Mouse (Mus musculus) embryonic facial prominence, embryonic 13.5 days (tissue): ENCODE measurements around the gene Tas2r143. TPM values are rescaled to one million over a fixed set of nuclear protein-coding genes. Genes with fewer than 3 reads are reported as not detected.

ENCODE experiments used
- ATAC-seq: fragments of 200-750 bp; cut with Nextera tagmentation; 2 replicates; pipeline ENCODE4 v1.8.0; 2017; ENCODE audit warnings: low read depth; ENCODE audit not compliant: insufficient number of reproducible peaks, insufficient read depth, low FRiP score, low TSS enrichment
- H3K27ac ChIP-seq: fragments of 300-500 bp; sonication (generic); 2 replicates; pipeline ENCODE4 v1.5.1; 2015; ENCODE audit warnings: moderate library complexity, mild to moderate bottlenecking, inconsistent platforms
- H3K27me3 ChIP-seq: fragments of 300-500 bp; sonication (generic); 2 replicates; pipeline ENCODE4 v1.6.1; 2015; ENCODE audit warnings: mild to moderate bottlenecking, inconsistent platforms
- H3K36me3 ChIP-seq: fragments of 300-500 bp; sonication (generic); 2 replicates; pipeline ENCODE4 v1.6.1; 2015; ENCODE audit warnings: mild to moderate bottlenecking, inconsistent platforms
- H3K4me1 ChIP-seq: fragments of 300-500 bp; sonication (generic); 2 replicates; pipeline ENCODE4 v1.6.1; 2015; ENCODE audit warnings: inconsistent platforms
- H3K4me2 ChIP-seq: fragments of 300-500 bp; sonication (generic); 2 replicates; pipeline ENCODE4 v1.6.1; 2015; ENCODE audit warnings: moderate library complexity, mild to moderate bottlenecking, inconsistent platforms
- H3K4me3 ChIP-seq: fragments of 300-500 bp; sonication (generic); 2 replicates; pipeline ENCODE4 v1.5.1; 2015; ENCODE audit warnings: mild to moderate bottlenecking, inconsistent platforms
- H3K9ac ChIP-seq: fragments of 300-500 bp; sonication (generic); 2 replicates; pipeline ENCODE4 v1.6.1; 2015; ENCODE audit warnings: mild to moderate bottlenecking, inconsistent platforms
- H3K9me3 ChIP-seq: fragments of 300-500 bp; sonication (generic); 2 replicates; pipeline ENCODE4 v1.6.1; 2016; ENCODE audit warnings: inconsistent platforms
- WGBS: fragments of 180-500 bp; shearing (Covaris S2); methylation state at CpG from one replicate; pipeline ENCODE4 v1.1.7; 2015; ENCODE audit warnings: mixed read lengths; 5-methylcytosine and 5-hydroxymethylcytosine counted together
- polyA plus RNA-seq: library from polyadenylated mRNA; unstranded; fragments of >200 nt; fragmentation: Nextera tagmentation; extraction: Ambion mirVana; gene quantifications from 2 replicates; pipeline ENCODE4 v1.2.1, GENCODE M21; 2015

Tas2r143 gene
- polyA plus RNA-seq, 1 experiment from 2014 or later = not detected

- no peak overlapping the region for H3K27ac ChIP-seq
- no peak for ATAC-seq
- WGBS = 93% methylated on average over 12 of the region's 12 CpGs
- H3K9me3 ChIP-seq = no peaks in the 10 kb centered on the region
- H3K36me3 ChIP-seq = peaks cover 78% of the 10 kb centered on the region
- no peaks in the 10 kb centered on the region for H3K27me3 ChIP-seq
- no peak overlapping the region for H3K4me2 ChIP-seq
- H3K9ac ChIP-seq = no peak overlapping the region
- H3K4me1 ChIP-seq = peaks cover 8% of the 10 kb centered on the region; the same call in 1 of the 2 replicates
- H3K4me3 ChIP-seq = no peak overlapping the region
Observed at GRCm38 (mm10) chr6:42358901-42359300, 41.1 kb upstream of the Tas2r143 start.

- Histone ChIP-seq H3K9ac (no peak overlapping the region), H3K4me3 (no peak overlapping the region), H3K27ac (no peak overlapping the region), H3K27me3 (no peaks in the 10 kb centered on the region), H3K9me3 (no peaks in the 10 kb centered on the region), H3K4me2 (no peak overlapping the region), H3K4me1 (peaks cover 1% of the 10 kb centered on the region; the same call in 1 of the 2 replicates), H3K36me3 (peaks cover 73% of the 10 kb centered on the region)
- no peak for ATAC-seq
- WGBS = 80% methylated on average over 9 of the region's 9 CpGs
Observed at GRCm38 (mm10) chr6:42359364-42360147, 40.5 kb upstream of the Tas2r143 start.

- 77% methylated on average over 6 of the region's 6 CpGs for WGBS
- Histone ChIP-seq H3K9ac (no peak overlapping the region), H3K4me1 (no peaks in the 10 kb centered on the region)
Observed at GRCm38 (mm10) chr6:42360231-42360840, 39.7 kb upstream of the Tas2r143 start.

GRCm38 (mm10) chr6:42361041-42361895 lies 38.8 kb upstream of the Tas2r143 start:
- ATAC-seq = no peak
- 92% methylated on average over 13 of the region's 13 CpGs for WGBS
- no peaks in the 10 kb centered on the region for H3K4me1 ChIP-seq
- no peaks in the 10 kb centered on the region for H3K9me3 ChIP-seq
- no peak overlapping the region for H3K4me2 ChIP-seq
- H3K36me3 ChIP-seq = peaks cover 56% of the 10 kb centered on the region
- H3K27me3 ChIP-seq = no peaks in the 10 kb centered on the region
- H3K9ac ChIP-seq = no peak overlapping the region
- H3K27ac ChIP-seq = no peak overlapping the region
- no peak overlapping the region for H3K4me3 ChIP-seq

More at GRCm38 (mm10) chr6:42360231-42360840, 39.7 kb upstream of the Tas2r143 start:
- ATAC-seq = no peak
- Histone ChIP-seq H3K36me3 (peaks cover 65% of the 10 kb centered on the region), H3K27ac (no peak overlapping the region), H3K9me3 (no peaks in the 10 kb centered on the region), H3K4me3 (no peak overlapping the region), H3K27me3 (no peaks in the 10 kb centered on the region), H3K4me2 (no peak overlapping the region)

- Histone ChIP-seq H3K4me1 (no peaks in the 10 kb centered on the region), H3K27me3 (no peaks in the 10 kb centered on the region), H3K4me2 (no peak overlapping the region), H3K9me3 (no peaks in the 10 kb centered on the region), H3K36me3 (peaks cover 48% of the 10 kb centered on the region), H3K27ac (no peak overlapping the region), H3K4me3 (no peak overlapping the region), H3K9ac (no peak overlapping the region)
- no peak for ATAC-seq
- WGBS = 43% methylated on average over 1 of the region's 1 CpGs
Observed at GRCm38 (mm10) chr6:42362074-42362473, 38.0 kb upstream of the Tas2r143 start.

GRCm38 (mm10) chr6:42362497-42362896 lies 37.5 kb upstream of the Tas2r143 start:
- Histone ChIP-seq H3K36me3 (peaks cover 43% of the 10 kb centered on the region), H3K9ac (no peak overlapping the region), H3K4me3 (no peak overlapping the region), H3K4me2 (no peak overlapping the region), H3K4me1 (no peaks in the 10 kb centered on the region), H3K27ac (no peak overlapping the region), H3K27me3 (no peaks in the 10 kb centered on the region), H3K9me3 (no peaks in the 10 kb centered on the region)
- no peak for ATAC-seq
- 71% methylated on average over 1 of the region's 1 CpGs for WGBS

GRCm38 (mm10) chr6:42362974-42363373 lies 37.1 kb upstream of the Tas2r143 start:
- Histone ChIP-seq H3K27ac (no peak overlapping the region), H3K9ac (no peak overlapping the region), H3K9me3 (no peaks in the 10 kb centered on the region), H3K4me2 (no peak overlapping the region), H3K36me3 (peaks cover 39% of the 10 kb centered on the region), H3K4me1 (no peaks in the 10 kb centered on the region), H3K27me3 (no peaks in the 10 kb centered on the region), H3K4me3 (no peak overlapping the region)
- no peak for ATAC-seq
- WGBS = 63% methylated on average over 3 of the region's 3 CpGs

GRCm38 (mm10) chr6:42364066-42364465 lies 36.0 kb upstream of the Tas2r143 start:
- no peak for ATAC-seq
- Histone ChIP-seq H3K9me3 (no peaks in the 10 kb centered on the region), H3K4me3 (no peak overlapping the region), H3K36me3 (peaks cover 28% of the 10 kb centered on the region), H3K4me1 (no peaks in the 10 kb centered on the region), H3K4me2 (no peak overlapping the region), H3K27me3 (no peaks in the 10 kb centered on the region), H3K27ac (no peak overlapping the region), H3K9ac (no peak overlapping the region)
- WGBS = 91% methylated on average over 4 of the region's 4 CpGs

- H3K9ac ChIP-seq = no peak overlapping the region
- no peak for ATAC-seq
- 89% methylated on average over 15 of the region's 15 CpGs for WGBS
Observed at GRCm38 (mm10) chr6:42364607-42365006, 35.4 kb upstream of the Tas2r143 start.

GRCm38 (mm10) chr6:42365215-42365614 lies 34.8 kb upstream of the Tas2r143 start:
- H3K27me3 ChIP-seq = no peaks in the 10 kb centered on the region
- no peak overlapping the region for H3K9ac ChIP-seq
- H3K4me1 ChIP-seq = no peaks in the 10 kb centered on the region
- H3K9me3 ChIP-seq = no peaks in the 10 kb centered on the region
- WGBS = 90% methylated on average over 6 of the region's 6 CpGs
- no peak overlapping the region for H3K4me3 ChIP-seq
- no peak for ATAC-seq
- H3K4me2 ChIP-seq = no peak overlapping the region
- H3K36me3 ChIP-seq = peaks cover 16% of the 10 kb centered on the region
- no peak overlapping the region for H3K27ac ChIP-seq

More at GRCm38 (mm10) chr6:42364607-42365006, 35.4 kb upstream of the Tas2r143 start:
- Histone ChIP-seq H3K27me3 (no peaks in the 10 kb centered on the region), H3K4me3 (no peak overlapping the region), H3K36me3 (peaks cover 22% of the 10 kb centered on the region), H3K9me3 (no peaks in the 10 kb centered on the region), H3K4me2 (no peak overlapping the region), H3K27ac (no peak overlapping the region), H3K4me1 (no peaks in the 10 kb centered on the region)

GRCm38 (mm10) chr6:42369870-42370269 lies 30.2 kb upstream of the Tas2r143 start:
- ATAC-seq = no peak
- H3K9me3 ChIP-seq = no peaks in the 10 kb centered on the region
- no peak overlapping the region for H3K4me3 ChIP-seq
- H3K27me3 ChIP-seq = no peaks in the 10 kb centered on the region
- H3K36me3 ChIP-seq = no peaks in the 10 kb centered on the region
- H3K4me2 ChIP-seq = no peak overlapping the region
- peaks cover 21% of the 10 kb centered on the region for H3K4me1 ChIP-seq
- no peak overlapping the region for H3K9ac ChIP-seq
- H3K27ac ChIP-seq = no peak overlapping the region
- WGBS = 24% methylated on average over 3 of the region's 3 CpGs
